Mouse (Mus musculus): ENCODE measurements around the gene Oaz2.
"Not testable (repeated sequence)": the region's sequence is repeated elsewhere in the genome, so short reads cannot be mapped to it uniquely, and the experiment has no call there.

Gene Oaz2

GRCm38 (mm10) chr9:65676358-65677118, 8.7 kb downstream of the Oaz2 start:
- Histone ChIP-seq H3K4me3 (replicated peaks; ENCODE audit: low read length) (peak overlapping the region; percentile 80), H3K4me1 (replicated peaks; ENCODE audit: low read depth, low read length) (peaks cover 79% of the 10 kb centered on the region), H3K27me3 (ENCODE audit: insufficient read depth, low read length) (no peaks in the 10 kb centered on the region), H3K36me3 (ENCODE audit: insufficient read depth, low read length) (peaks cover 20% of the 10 kb centered on the region), H3K9me3 (ENCODE audit: low read length) (no peaks in the 10 kb centered on the region)
- no peak for TF ChIP-seq POU5F1 (IDR thresholded peaks at IDR 0.05; ENCODE audit: borderline replicate concordance, low read length)
- TF ChIP-seq CTCF (conservative IDR thresholded peaks at IDR 0.05; ENCODE audit: low read length) = no peak
- no peak for TF ChIP-seq NANOG (IDR thresholded peaks at IDR 0.05; ENCODE audit: borderline replicate concordance, low read length)

- H3K9me3 ChIP-seq (ENCODE audit: low read length) = no peaks in the 10 kb centered on the region
- peak overlapping the region; percentile 80 for H3K4me3 ChIP-seq (replicated peaks; ENCODE audit: low read length)
- H3K36me3 ChIP-seq (ENCODE audit: insufficient read depth, low read length) = peaks cover 22% of the 10 kb centered on the region
- no peaks in the 10 kb centered on the region for H3K27me3 ChIP-seq (ENCODE audit: insufficient read depth, low read length)
- no peak for TF ChIP-seq CTCF (conservative IDR thresholded peaks at IDR 0.05; ENCODE audit: low read length)
- no peak for TF ChIP-seq NANOG (IDR thresholded peaks at IDR 0.05; ENCODE audit: borderline replicate concordance, low read length)
- H3K4me1 ChIP-seq (replicated peaks; ENCODE audit: low read depth, low read length) = peaks cover 79% of the 10 kb centered on the region
These were observed 9.3 kb downstream of the Oaz2 start for GRCm38 (mm10) chr9:65677119-65677462.

GRCm38 (mm10) chr9:65679181-65679761, 11.5 kb downstream of the Oaz2 start:
- TF ChIP-seq NANOG (IDR thresholded peaks at IDR 0.05; ENCODE audit: borderline replicate concordance, low read length) = no peak
- TF ChIP-seq CTCF (conservative IDR thresholded peaks at IDR 0.05; ENCODE audit: low read length) = no peak
- TF ChIP-seq POU5F1 (IDR thresholded peaks at IDR 0.05; ENCODE audit: borderline replicate concordance, low read length) = no peak
- H3K36me3 ChIP-seq (ENCODE audit: insufficient read depth, low read length) = peaks cover 31% of the 10 kb centered on the region
- H3K4me1 ChIP-seq (replicated peaks; ENCODE audit: low read depth, low read length) = peaks cover 82% of the 10 kb centered on the region
- no peaks in the 10 kb centered on the region for H3K9me3 ChIP-seq (ENCODE audit: low read length)
- H3K27me3 ChIP-seq (ENCODE audit: insufficient read depth, low read length) = no peaks in the 10 kb centered on the region
- peak overlapping the region; percentile 62 for H3K4me3 ChIP-seq (replicated peaks; ENCODE audit: low read length)

- no peaks in the 10 kb centered on the region for H3K27me3 ChIP-seq (ENCODE audit: insufficient read depth, low read length)
- peaks cover 41% of the 10 kb centered on the region for H3K36me3 ChIP-seq (ENCODE audit: insufficient read depth, low read length)
- peaks cover 92% of the 10 kb centered on the region for H3K4me1 ChIP-seq (replicated peaks; ENCODE audit: low read depth, low read length)
- no peaks in the 10 kb centered on the region for H3K9me3 ChIP-seq (ENCODE audit: low read length)
- TF ChIP-seq CTCF (conservative IDR thresholded peaks at IDR 0.05; ENCODE audit: low read length) (no peak), POU5F1 (IDR thresholded peaks at IDR 0.05; ENCODE audit: borderline replicate concordance, low read length) (no peak), NANOG (IDR thresholded peaks at IDR 0.05; ENCODE audit: borderline replicate concordance, low read length) (no peak)
- no peak overlapping the region; the same call in 1 of the 2 replicates for H3K4me3 ChIP-seq (replicated peaks; ENCODE audit: low read length)
These were observed 13.3 kb downstream of the Oaz2 start for GRCm38 (mm10) chr9:65680938-65681633.

GRCm38 (mm10) chr9:65681634-65681940, 13.8 kb downstream of the Oaz2 start:
- H3K27me3 ChIP-seq (ENCODE audit: insufficient read depth, low read length) = no peaks in the 10 kb centered on the region
- peaks cover 46% of the 10 kb centered on the region for H3K36me3 ChIP-seq (ENCODE audit: insufficient read depth, low read length)
- no peak overlapping the region; the same call in 1 of the 2 replicates for H3K4me3 ChIP-seq (replicated peaks; ENCODE audit: low read length)
- no peaks in the 10 kb centered on the region for H3K9me3 ChIP-seq (ENCODE audit: low read length)
- no peak for TF ChIP-seq NANOG (IDR thresholded peaks at IDR 0.05; ENCODE audit: borderline replicate concordance, low read length)
- peaks cover 96% of the 10 kb centered on the region for H3K4me1 ChIP-seq (replicated peaks; ENCODE audit: low read depth, low read length)

GRCm38 (mm10) chr9:65682183-65682582, 14.4 kb downstream of the Oaz2 start:
- Histone ChIP-seq H3K27me3 (ENCODE audit: insufficient read depth, low read length) (no peaks in the 10 kb centered on the region), H3K36me3 (ENCODE audit: insufficient read depth, low read length) (peaks cover 51% of the 10 kb centered on the region), H3K9me3 (ENCODE audit: low read length) (no peaks in the 10 kb centered on the region), H3K4me3 (replicated peaks; ENCODE audit: low read length) (0 out of 2 replicates have a peak overlapping the region, but pooled peaks have one; percentile 27), H3K4me1 (replicated peaks; ENCODE audit: low read depth, low read length) (peaks cover 94% of the 10 kb centered on the region)
- TF ChIP-seq CTCF (conservative IDR thresholded peaks at IDR 0.05; ENCODE audit: low read length) = no peak
- TF ChIP-seq NANOG (IDR thresholded peaks at IDR 0.05; ENCODE audit: borderline replicate concordance, low read length) = peak; percentile 70

GRCm38 (mm10) chr9:65682994-65683393, 15.2 kb downstream of the Oaz2 start:
- H3K9me3 ChIP-seq (ENCODE audit: low read length) = no peaks in the 10 kb centered on the region
- TF ChIP-seq CTCF (conservative IDR thresholded peaks at IDR 0.05; ENCODE audit: low read length) (peak; percentile 44; the same call in 1 of the 2 replicates), NANOG (IDR thresholded peaks at IDR 0.05; ENCODE audit: borderline replicate concordance, low read length) (no peak), POU5F1 (IDR thresholded peaks at IDR 0.05; ENCODE audit: borderline replicate concordance, low read length) (no peak)
- peaks cover 58% of the 10 kb centered on the region for H3K36me3 ChIP-seq (ENCODE audit: insufficient read depth, low read length)
- no peaks in the 10 kb centered on the region for H3K27me3 ChIP-seq (ENCODE audit: insufficient read depth, low read length)
- peaks cover 86% of the 10 kb centered on the region for H3K4me1 ChIP-seq (replicated peaks; ENCODE audit: low read depth, low read length)
- no peak overlapping the region for H3K4me3 ChIP-seq (replicated peaks; ENCODE audit: low read length)

GRCm38 (mm10) chr9:65684704-65685103, 16.9 kb downstream of the Oaz2 start:
- no peak overlapping the region for H3K4me3 ChIP-seq (replicated peaks; ENCODE audit: low read length)
- peaks cover 69% of the 10 kb centered on the region for H3K4me1 ChIP-seq (replicated peaks; ENCODE audit: low read depth, low read length)
- H3K27me3 ChIP-seq (ENCODE audit: insufficient read depth, low read length) = no peaks in the 10 kb centered on the region
- no peaks in the 10 kb centered on the region for H3K9me3 ChIP-seq (ENCODE audit: low read length)
- peaks cover 65% of the 10 kb centered on the region for H3K36me3 ChIP-seq (ENCODE audit: insufficient read depth, low read length)
- TF ChIP-seq POU5F1 (IDR thresholded peaks at IDR 0.05; ENCODE audit: borderline replicate concordance, low read length) (no peak), NANOG (IDR thresholded peaks at IDR 0.05; ENCODE audit: borderline replicate concordance, low read length) (no peak), CTCF (conservative IDR thresholded peaks at IDR 0.05; ENCODE audit: low read length) (no peak)

- not testable (repeated sequence) for H3K27me3 ChIP-seq (ENCODE audit: insufficient read depth, low read length); H3K9me3 ChIP-seq (ENCODE audit: low read length); H3K4me3 ChIP-seq (replicated peaks; ENCODE audit: low read length)
- peaks cover 54% of the 10 kb centered on the region for H3K4me1 ChIP-seq (replicated peaks; ENCODE audit: low read depth, low read length)
- H3K36me3 ChIP-seq (ENCODE audit: insufficient read depth, low read length) = peaks cover 80% of the 10 kb centered on the region
These were observed 22.1 kb downstream of the Oaz2 start for GRCm38 (mm10) chr9:65689869-65690268.

All from E14TG2a.4 (cell line).